Mouse (Mus musculus) megakaryocyte, adult 5-6 weeks (primary cell): ENCODE measurements around the gene Gm10134. TPM values are rescaled to one million over a fixed set of nuclear protein-coding genes. Genes with fewer than 3 reads are reported as not detected.
A peak's percentile ranks its signal among the peaks of the same experiment; 100 is the strongest.
"Not testable (repeated sequence)": the region's sequence is repeated elsewhere in the genome, so short reads cannot be mapped to it uniquely, and the experiment has no call there.

Experiments
- ATAC-seq: 2 replicates; pipeline ENCODE4 v1.8.0; 2016; ENCODE audit warnings: mild to moderate bottlenecking, inconsistent platforms; ENCODE audit not compliant: poor library complexity, severe bottlenecking
- total RNA-seq, 2 experiments: library from RNA; stranded (forward) in 1 of 2; stranded (reverse) in 1 of 2; fragments of 153-499, 151-499 nt in 1 of 2; fragments of 221-1000, 200-1000 nt in 1 of 2; gene quantifications; 2 replicates each; pipeline versions ENCODE4 v1.2.3 to v1.2.4; 2015 to 2017

Gene Gm10134
- total RNA-seq, 2 experiments from 2014 or later, result not detected

- no peak for ATAC-seq
Measured at GRCm38 (mm10) chr2:28502987-28503386, 2.9 kb upstream of the Gm10134 start.

GRCm38 (mm10) chr2:28504676-28505075 is 1.2 kb upstream of the Gm10134 start:
- ATAC-seq, result no peak

GRCm38 (mm10) chr2:28506291-28506690 is 396 bp downstream of the Gm10134 start:
- no peak for ATAC-seq

GRCm38 (mm10) chr2:28511600-28511999 is 5.7 kb downstream of the Gm10134 start:
- ATAC-seq, result not testable (repeated sequence)

- ATAC-seq, result no peak
Measured at GRCm38 (mm10) chr2:28512798-28513401, 7.0 kb downstream of the Gm10134 start, which contains the start of gene Ralgds. Gene Ralgds, plus strand, starts transcription at chr2:28513125.

- ATAC-seq, result no peak
Measured at GRCm38 (mm10) chr2:28513431-28514370, 7.8 kb downstream of the Gm10134 start.

GRCm38 (mm10) chr2:28514489-28514888 is 8.6 kb downstream of the Gm10134 start:
- ATAC-seq, result peak; percentile 46

GRCm38 (mm10) chr2:28517206-28517909 is 11.5 kb downstream of the Gm10134 start:
- ATAC-seq, result peak; percentile 62

GRCm38 (mm10) chr2:28518231-28518630 is 12.3 kb downstream of the Gm10134 start:
- no peak for ATAC-seq

- no peak for ATAC-seq
Measured at GRCm38 (mm10) chr2:28520581-28520980, 14.7 kb downstream of the Gm10134 start.

- ATAC-seq, result no peak
Measured at GRCm38 (mm10) chr2:28521571-28522151, 15.8 kb downstream of the Gm10134 start.

- no peak for ATAC-seq
Measured at GRCm38 (mm10) chr2:28522166-28522565, 16.3 kb downstream of the Gm10134 start.

GRCm38 (mm10) chr2:28523643-28524117 is 17.8 kb downstream of the Gm10134 start:
- peak; percentile 31 for ATAC-seq

- ATAC-seq, result no peak
Measured at GRCm38 (mm10) chr2:28524406-28524805, 18.5 kb downstream of the Gm10134 start.

GRCm38 (mm10) chr2:28525219-28525942 is 19.5 kb downstream of the Gm10134 start:
- peak; percentile 41 for ATAC-seq

GRCm38 (mm10) chr2:28525943-28526876 is 20.3 kb downstream of the Gm10134 start:
- peak; percentile 73 for ATAC-seq

- no peak for ATAC-seq
Measured at GRCm38 (mm10) chr2:28527436-28528353, 21.8 kb downstream of the Gm10134 start.

- ATAC-seq, result no peak
Measured at GRCm38 (mm10) chr2:28528354-28528730, 22.4 kb downstream of the Gm10134 start.
